Mouse (Mus musculus): ENCODE results near the gene Pex26. TPM values are rescaled to one million over a fixed set of nuclear protein-coding genes. Genes with fewer than 3 reads are reported as not detected.

The Pex26 gene
- polyA plus RNA-seq, 1 experiment from 2014 or later: 16.0 TPM

DNA sequence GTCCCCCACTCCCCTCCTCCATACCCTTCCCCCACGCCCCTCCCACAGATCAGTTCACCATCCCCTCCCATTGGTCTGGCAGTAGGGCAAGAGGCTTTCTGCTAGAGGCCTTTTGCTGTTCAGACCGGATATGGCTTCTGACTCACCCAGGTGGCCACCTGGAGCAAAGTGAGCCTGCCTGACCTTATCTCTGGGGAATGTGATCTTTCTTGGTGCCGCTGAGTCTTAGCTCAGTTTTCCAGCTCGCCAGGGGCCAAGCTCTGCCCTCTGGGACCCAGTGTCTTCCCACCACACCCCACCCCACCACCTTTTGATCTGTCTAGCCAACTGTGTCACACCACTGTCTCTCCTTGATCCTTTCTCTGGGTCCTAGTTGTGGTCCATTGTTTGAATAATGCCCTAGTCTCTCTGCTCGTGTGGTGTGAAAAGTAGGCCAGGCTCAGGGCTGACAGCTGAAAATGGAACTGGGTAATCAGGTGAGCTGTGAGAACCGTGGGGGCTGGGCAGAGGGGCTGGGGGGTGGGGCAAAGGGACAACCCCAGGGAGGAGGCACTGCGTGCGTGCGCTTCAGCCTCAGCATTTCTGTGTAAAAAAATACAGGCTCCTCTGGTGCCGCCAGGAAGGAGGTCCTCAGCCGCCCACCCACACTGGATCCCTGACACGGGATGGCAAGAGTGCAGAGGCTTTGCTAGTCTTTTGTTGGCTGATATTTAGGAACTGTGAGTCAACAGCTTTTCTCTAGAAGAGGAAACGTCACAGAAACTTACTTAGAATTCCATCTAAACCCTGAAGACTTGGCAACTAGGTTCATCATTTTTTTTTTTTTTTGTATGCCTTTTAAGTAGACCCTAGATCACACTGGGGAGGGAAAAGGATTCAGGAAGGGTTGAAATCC, 10.8 kb downstream of the Pex26 start:
- WGBS: 53% methylated on average over 13 of the region's 13 CpGs
- Histone ChIP-seq H3K36me3 (peaks cover 51% of the 10 kb centered on the region), H3K27me3 (no peaks in the 10 kb centered on the region), H3K9ac (no peak overlapping the region), H3K9me3 (no peaks in the 10 kb centered on the region), H3K4me3 (no peak overlapping the region), H3K27ac (replicated peaks) (no peak overlapping the region), H3K4me1 (replicated peaks) (no peaks in the 10 kb centered on the region), H3K4me2 (no peak overlapping the region)
- ATAC-seq (ENCODE audit: low FRiP score, low read depth): no peak

DNA sequence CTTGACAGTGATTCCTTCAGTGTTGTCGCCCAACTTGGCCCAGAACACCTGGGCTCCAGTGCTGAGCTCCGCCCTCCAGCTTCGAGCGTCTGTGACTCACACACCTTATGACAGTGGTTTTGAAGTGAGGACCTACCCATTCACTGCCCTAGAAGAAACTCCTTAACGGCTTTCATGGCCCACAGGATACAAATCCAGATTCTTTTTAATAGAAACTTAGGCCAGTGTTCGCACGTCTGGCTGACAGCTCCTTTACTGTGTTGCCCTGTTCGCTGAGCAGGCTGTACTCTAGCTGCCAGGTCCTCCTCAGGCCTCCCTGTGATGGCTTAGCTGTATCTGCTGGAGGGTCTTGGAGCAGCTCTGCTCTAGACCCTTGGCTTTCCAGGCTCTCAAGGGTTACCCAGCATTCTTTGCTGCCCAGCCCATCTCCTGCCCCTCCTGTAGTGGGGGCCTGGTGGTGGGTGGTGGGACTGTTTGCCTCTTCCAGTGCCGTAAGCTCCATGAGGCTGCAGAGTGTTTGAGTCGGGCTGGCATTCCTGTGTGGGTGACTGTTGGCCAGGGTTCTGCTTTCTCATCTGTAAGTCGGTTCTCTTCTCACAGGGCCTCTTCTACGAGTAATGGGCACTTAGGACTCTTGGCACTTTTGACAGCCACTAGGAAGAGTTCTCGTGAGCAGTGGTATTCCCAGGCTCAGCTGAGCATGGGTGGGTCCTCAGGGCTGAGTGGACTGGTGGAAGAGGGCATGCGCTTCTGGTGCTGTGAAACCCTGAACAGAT, 11.7 kb downstream of the Pex26 start:
- no peak overlapping the region for H3K4me3 ChIP-seq
- H3K27me3 ChIP-seq: no peaks in the 10 kb centered on the region
- H3K27ac ChIP-seq (replicated peaks): no peak overlapping the region
- H3K4me2 ChIP-seq: no peak overlapping the region
- no peak for ATAC-seq (ENCODE audit: low FRiP score, low read depth)
- H3K36me3 ChIP-seq: peaks cover 44% of the 10 kb centered on the region
- H3K4me1 ChIP-seq (replicated peaks): no peaks in the 10 kb centered on the region
- no peak overlapping the region for H3K9ac ChIP-seq
- H3K9me3 ChIP-seq: no peaks in the 10 kb centered on the region
- 85% methylated on average over 14 of the region's 14 CpGs for WGBS

GRCm38 (mm10) chr6:121197807-121198365, 14.4 kb downstream of the Pex26 start:
- Histone ChIP-seq H3K27ac (replicated peaks) (no peak overlapping the region), H3K4me3 (no peak overlapping the region), H3K36me3 (peaks cover 29% of the 10 kb centered on the region), H3K9ac (no peak overlapping the region), H3K27me3 (no peaks in the 10 kb centered on the region), H3K9me3 (no peaks in the 10 kb centered on the region), H3K4me2 (no peak overlapping the region), H3K4me1 (replicated peaks) (no peaks in the 10 kb centered on the region)
- WGBS: 72% methylated on average over 9 of the region's 9 CpGs
- no peak for ATAC-seq (ENCODE audit: low FRiP score, low read depth)

DNA sequence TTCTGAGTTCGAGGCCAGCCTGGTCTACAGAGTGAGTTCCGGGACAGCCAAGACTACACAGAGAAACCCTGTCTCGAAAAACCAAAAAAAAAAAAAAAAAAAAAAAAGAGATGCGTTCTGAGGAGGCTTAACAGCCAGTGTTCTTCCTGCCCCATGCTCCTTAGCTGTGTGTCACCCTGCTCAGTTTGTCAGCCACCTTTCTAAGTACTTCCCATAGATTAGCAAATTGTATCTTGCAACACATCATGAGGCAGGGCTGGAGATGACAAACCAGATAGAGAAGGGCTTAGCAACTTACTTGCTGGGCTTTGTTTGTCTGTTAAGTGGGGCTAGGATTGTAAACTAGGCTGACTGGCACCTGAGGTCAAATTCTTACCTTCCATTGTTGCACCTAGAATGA, 17.0 kb downstream of the Pex26 start:
- Histone ChIP-seq H3K9ac (no peak overlapping the region), H3K27ac (replicated peaks) (no peak overlapping the region), H3K4me3 (no peak overlapping the region), H3K9me3 (no peaks in the 10 kb centered on the region), H3K27me3 (no peaks in the 10 kb centered on the region), H3K4me1 (replicated peaks) (no peaks in the 10 kb centered on the region), H3K36me3 (peaks cover 7% of the 10 kb centered on the region; the same call in 1 of the 2 replicates), H3K4me2 (no peak overlapping the region)
- 94% methylated on average over 4 of the region's 4 CpGs for WGBS
- ATAC-seq (ENCODE audit: low FRiP score, low read depth): no peak

GRCm38 (mm10) chr6:121202026-121202425, 18.6 kb downstream of the Pex26 start:
- no peaks in the 10 kb centered on the region for H3K27me3 ChIP-seq
- no peaks in the 10 kb centered on the region for H3K9me3 ChIP-seq
- H3K36me3 ChIP-seq: peaks cover 2% of the 10 kb centered on the region; the same call in 1 of the 2 replicates
- H3K4me2 ChIP-seq: no peak overlapping the region
- ATAC-seq (ENCODE audit: low FRiP score, low read depth): no peak
- no peak overlapping the region for H3K9ac ChIP-seq
- no peak overlapping the region for H3K4me3 ChIP-seq
- 70% methylated on average over 5 of the region's 5 CpGs for WGBS
- no peak overlapping the region for H3K27ac ChIP-seq (replicated peaks)
- H3K4me1 ChIP-seq (replicated peaks): no peaks in the 10 kb centered on the region

GRCm38 (mm10) chr6:121206481-121206880, 23.0 kb downstream of the Pex26 start:
- H3K36me3 ChIP-seq: no peaks in the 10 kb centered on the region
- H3K4me2 ChIP-seq: no peak overlapping the region
- 84% methylated on average over 5 of the region's 5 CpGs for WGBS
- H3K4me3 ChIP-seq: no peak overlapping the region
- H3K4me1 ChIP-seq (replicated peaks): peaks cover 15% of the 10 kb centered on the region
- H3K9ac ChIP-seq: no peak overlapping the region
- H3K27ac ChIP-seq (replicated peaks): no peak overlapping the region
- ATAC-seq (ENCODE audit: low FRiP score, low read depth): no peak
- peaks cover 11% of the 10 kb centered on the region for H3K27me3 ChIP-seq
- H3K9me3 ChIP-seq: no peaks in the 10 kb centered on the region

GRCm38 (mm10) chr6:121209584-121209983, 26.1 kb downstream of the Pex26 start:
- H3K27ac ChIP-seq (replicated peaks): no peak overlapping the region
- H3K36me3 ChIP-seq: no peaks in the 10 kb centered on the region
- no peak overlapping the region for H3K4me2 ChIP-seq
- no peaks in the 10 kb centered on the region for H3K9me3 ChIP-seq
- no peak overlapping the region for H3K9ac ChIP-seq
- H3K4me1 ChIP-seq (replicated peaks): peaks cover 17% of the 10 kb centered on the region
- no peak overlapping the region for H3K4me3 ChIP-seq
- WGBS: 82% methylated on average over 2 of the region's 2 CpGs
- ATAC-seq (ENCODE audit: low FRiP score, low read depth): no peak
- peaks cover 13% of the 10 kb centered on the region for H3K27me3 ChIP-seq

DNA sequence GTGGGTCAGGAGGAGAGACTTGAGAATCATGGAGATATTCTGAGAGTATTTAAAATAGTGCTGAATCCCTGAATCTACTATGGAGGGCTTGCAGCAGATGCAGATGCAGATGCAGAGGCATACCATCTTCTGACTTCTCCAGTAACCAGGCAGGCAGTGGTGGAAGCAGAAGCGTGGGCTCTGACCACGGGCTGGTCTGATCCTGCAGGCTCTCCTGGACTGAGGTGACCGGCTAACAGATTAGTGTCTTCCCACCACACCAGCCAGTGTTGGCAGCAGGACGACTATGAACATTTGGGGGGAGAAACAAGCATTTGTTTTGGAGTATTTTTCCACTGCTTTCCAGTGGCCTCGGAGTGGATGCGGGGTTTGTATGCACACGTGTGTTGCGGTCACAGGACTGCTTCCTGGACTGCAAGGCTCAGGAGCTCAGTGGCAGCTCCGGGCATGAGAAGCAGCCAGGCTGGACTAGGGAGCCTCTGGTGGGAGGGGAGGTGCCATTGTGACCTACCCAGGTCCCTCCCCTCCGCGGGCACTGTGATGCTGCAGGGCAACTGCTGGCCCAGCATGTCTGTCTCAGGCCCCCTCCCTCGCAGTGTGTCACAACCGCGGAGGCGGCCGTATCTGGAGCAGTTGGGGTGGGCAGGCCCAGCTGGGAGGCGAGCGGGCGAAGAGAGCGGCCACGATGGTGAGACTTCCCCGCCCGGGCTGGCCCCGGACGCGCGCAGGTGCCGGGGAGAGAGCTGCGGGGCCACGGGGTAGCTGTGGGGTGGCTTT, 26.9 kb downstream of the Pex26 start, which contains the start of gene Tuba8:
Gene Tuba8, plus strand, starts transcription at position 548 of the 777 bp plus-strand sequence.
- Histone ChIP-seq H3K4me1 (replicated peaks) (peaks cover 17% of the 10 kb centered on the region), H3K9me3 (no peaks in the 10 kb centered on the region), H3K9ac (peak within 1 kb of the TSS; percentile 63), H3K4me2 (peak within 1 kb of the TSS; percentile 99), H3K27ac (replicated peaks) (no peak within 1 kb of the TSS), H3K27me3 (peaks cover 13% of the 10 kb centered on the region), H3K36me3 (no peaks in the 10 kb centered on the region), H3K4me3 (peak within 1 kb of the TSS; percentile 53)
- 7% methylated on average over 30 of the region's 30 CpGs for WGBS
- peak; percentile 82 for ATAC-seq (ENCODE audit: low FRiP score, low read depth)

DNA sequence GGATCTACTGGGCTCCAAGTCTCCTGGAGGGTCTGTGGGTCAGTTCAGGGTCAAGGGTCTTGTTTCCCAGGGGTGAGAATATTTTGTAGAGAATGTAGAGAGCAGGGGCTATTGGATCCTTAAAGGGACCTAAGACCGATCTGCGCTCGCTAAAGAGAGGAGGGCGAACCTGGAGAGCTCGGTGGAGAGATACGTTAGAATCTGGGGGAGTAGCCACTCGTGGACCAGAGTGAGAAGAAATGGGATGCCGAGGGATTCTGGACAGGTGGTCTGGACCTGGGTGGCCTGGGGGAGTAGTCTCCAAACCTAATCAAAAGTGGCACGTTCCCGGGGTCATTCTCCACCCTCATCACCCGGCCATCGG, 27.4 kb downstream of the Pex26 start:
- Histone ChIP-seq H3K27ac (replicated peaks) (no peak overlapping the region), H3K4me1 (replicated peaks) (peaks cover 17% of the 10 kb centered on the region), H3K9ac (peak overlapping the region; percentile 63), H3K27me3 (peaks cover 13% of the 10 kb centered on the region), H3K9me3 (no peaks in the 10 kb centered on the region), H3K4me3 (peak overlapping the region; percentile 53), H3K36me3 (no peaks in the 10 kb centered on the region), H3K4me2 (peak overlapping the region; percentile 99)
- peak; percentile 61; the same call in 1 of the 2 replicates for ATAC-seq (ENCODE audit: low FRiP score, low read depth)
- 3% methylated on average over 12 of the region's 12 CpGs for WGBS

DNA sequence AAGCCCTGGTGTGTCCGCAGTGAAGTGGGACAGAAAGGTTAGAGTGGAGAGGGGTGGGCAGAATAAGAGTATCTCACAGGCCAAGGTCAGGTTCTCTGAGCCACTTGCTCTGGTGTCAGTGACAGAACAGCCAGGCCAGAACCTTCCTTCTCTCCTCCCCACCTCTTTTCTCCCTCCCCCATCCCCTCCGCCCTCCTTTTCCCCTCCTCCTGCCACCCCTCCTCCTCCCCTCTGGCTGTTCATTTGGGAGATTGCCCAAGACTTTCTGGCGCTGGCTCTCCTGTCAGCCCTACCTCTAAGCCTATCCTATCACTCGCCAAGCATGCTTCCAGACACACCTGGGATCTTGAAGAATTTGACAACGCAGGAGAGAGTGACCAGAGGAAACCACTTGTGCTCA, 28.3 kb downstream of the Pex26 start:
- Histone ChIP-seq H3K4me1 (replicated peaks) (peaks cover 17% of the 10 kb centered on the region), H3K27me3 (peaks cover 13% of the 10 kb centered on the region), H3K36me3 (no peaks in the 10 kb centered on the region), H3K9ac (no peak overlapping the region), H3K27ac (replicated peaks) (no peak overlapping the region), H3K4me3 (peak overlapping the region; percentile 53), H3K4me2 (peak overlapping the region; percentile 99), H3K9me3 (no peaks in the 10 kb centered on the region)
- WGBS: 6% methylated on average over 5 of the region's 5 CpGs
- ATAC-seq (ENCODE audit: low FRiP score, low read depth): no peak

GRCm38 (mm10) chr6:121212988-121213387, 29.5 kb downstream of the Pex26 start:
- Histone ChIP-seq H3K9me3 (no peaks in the 10 kb centered on the region), H3K36me3 (no peaks in the 10 kb centered on the region), H3K9ac (no peak overlapping the region), H3K4me2 (no peak overlapping the region), H3K27ac (replicated peaks) (no peak overlapping the region), H3K4me3 (no peak overlapping the region), H3K27me3 (peaks cover 13% of the 10 kb centered on the region), H3K4me1 (replicated peaks) (peaks cover 17% of the 10 kb centered on the region)
- ATAC-seq (ENCODE audit: low FRiP score, low read depth): no peak
- WGBS: 93% methylated on average over 4 of the region's 4 CpGs
